Mouse (Mus musculus): ENCODE measurements around the gene Sh3bgrl3.
A peak's percentile ranks its signal among the peaks of the same experiment; 100 is the strongest.

The Sh3bgrl3 gene

DNA sequence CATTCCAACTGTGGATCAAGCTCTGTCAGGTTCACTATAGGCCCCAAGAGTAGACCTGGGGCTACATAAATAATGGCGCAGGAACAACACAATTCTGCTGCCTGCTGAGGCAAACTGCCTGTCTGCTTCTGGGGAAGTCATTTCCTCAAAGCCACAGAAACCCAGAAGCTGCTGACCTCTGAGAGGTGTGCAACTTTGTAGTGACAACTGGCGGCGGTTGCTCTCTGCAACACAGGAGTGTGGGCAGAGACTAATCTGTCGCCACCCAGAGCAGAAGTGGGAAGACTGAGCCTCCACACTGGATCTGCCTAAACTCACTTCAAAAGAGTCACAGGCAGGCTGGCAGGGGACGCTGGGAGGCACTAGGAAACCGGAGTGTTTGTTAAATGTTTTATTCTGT lies 893 bp upstream of the Sh3bgrl3 start:
- no peak for DNase-seq (ENCODE audit: extremely low read depth, insufficient read length, low spot score)

GRCm38 (mm10) chr4:134128983-134129362 lies 384 bp upstream of the Sh3bgrl3 start:
- no peak for DNase-seq (ENCODE audit: extremely low read depth, insufficient read length, low spot score)

DNA sequence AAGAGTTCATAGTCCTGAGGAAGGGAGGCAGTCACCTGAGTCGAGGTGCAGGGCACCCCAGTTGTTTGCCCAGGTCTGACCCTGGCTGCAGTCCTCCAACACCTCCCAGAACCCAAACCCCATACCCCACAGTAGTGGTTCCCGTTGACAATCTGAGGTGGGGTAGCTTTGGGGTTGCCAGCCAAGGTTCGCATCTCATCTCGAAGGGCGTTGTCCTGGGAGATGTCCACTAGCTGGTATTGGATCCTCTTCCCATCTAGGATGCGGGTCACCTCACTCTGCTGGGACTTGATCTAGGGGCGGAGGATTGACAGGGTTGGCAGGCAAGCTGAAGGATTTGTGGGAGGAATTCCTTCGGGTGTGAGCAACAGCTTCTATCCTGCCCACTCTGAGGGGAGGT lies 796 bp downstream of the Sh3bgrl3 start:
- DNase-seq (ENCODE audit: extremely low read depth, insufficient read length, low spot score), result no peak

DNA sequence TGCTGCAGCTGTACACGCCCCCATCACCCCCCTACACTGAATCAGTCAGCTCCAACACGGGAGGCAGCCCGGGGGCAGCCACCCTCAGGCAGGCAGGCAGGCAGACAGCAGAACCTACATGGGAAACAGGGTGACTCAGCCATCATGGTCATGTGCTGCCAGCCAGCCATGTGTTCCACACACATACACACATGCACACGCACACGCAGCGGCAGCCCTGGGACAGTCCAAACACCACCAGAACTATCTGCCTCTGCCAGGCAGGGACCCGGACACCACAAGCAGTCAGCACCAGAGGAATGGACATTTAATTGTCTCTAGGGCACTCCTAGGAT lies 1.5 kb downstream of the Sh3bgrl3 start:
- no peak for DNase-seq (ENCODE audit: extremely low read depth, insufficient read length, low spot score)

DNA sequence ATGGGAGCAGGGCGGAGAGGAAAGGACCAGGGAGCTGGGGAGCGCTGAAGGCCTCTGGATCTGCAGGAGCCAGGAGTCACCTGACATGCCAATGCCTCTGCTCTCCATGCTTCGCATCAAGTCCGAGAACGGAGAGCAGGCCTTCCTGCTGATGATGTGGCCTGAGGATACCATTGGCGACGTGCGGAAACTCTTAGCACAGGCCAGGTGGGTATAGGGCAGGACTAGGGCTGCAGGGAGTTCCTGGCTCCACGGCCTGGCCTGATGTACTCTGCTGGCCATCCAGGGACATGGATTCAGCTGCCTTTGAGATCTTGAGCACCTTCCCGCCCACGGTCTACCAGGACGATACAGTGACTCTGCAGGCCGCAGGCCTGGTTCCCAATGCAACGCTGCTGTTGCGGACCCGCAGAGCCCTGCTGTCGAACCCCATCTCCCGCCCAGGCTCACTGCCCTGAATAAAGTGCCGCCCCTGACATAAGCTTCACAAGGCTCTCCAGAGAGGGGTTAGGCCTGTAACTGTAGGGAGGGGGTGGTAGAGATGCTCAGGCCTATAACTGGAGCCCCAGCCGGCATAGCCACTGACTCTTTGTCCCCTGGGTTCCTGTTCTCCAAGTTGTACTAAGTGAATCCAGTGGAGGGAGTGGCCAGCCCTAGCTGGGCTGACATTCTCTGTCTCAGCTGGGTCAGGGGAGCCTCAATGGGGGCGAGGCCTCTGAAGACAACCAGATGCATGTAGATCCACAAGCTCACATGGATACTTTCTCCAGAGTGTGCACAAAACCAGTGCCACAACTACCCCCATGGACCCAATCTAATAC lies 2.1 kb downstream of the Sh3bgrl3 start:
- no peak for DNase-seq (ENCODE audit: extremely low read depth, insufficient read length, low spot score)

- DNase-seq (ENCODE audit: extremely low read depth, insufficient read length, low spot score), result no peak
Measured at GRCm38 (mm10) chr4:134125383-134126060, 3.1 kb downstream of the Sh3bgrl3 start.

GRCm38 (mm10) chr4:134123680-134124551 lies 4.7 kb downstream of the Sh3bgrl3 start:
- peak; percentile 44 for DNase-seq (ENCODE audit: extremely low read depth, insufficient read length, low spot score)

DNA sequence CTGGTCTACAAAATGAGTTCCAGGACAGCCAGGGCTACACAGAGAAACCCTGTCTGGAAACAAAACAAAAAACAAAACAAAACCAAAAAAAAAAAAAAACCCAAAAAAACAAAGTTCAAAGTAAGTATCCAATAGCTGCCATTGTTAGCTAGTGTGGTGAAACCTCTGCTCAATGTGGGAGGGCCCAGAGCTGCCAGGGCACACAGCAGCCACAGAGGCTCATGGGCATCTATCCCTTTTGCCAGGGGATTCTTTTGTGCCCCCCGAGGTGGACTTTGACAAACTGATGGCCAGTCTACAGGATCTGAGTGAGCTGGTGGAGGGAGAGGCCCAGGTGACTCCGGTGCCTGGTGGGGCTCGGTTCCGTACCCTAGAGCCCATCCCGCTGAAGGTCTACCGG lies 5.4 kb downstream of the Sh3bgrl3 start:
- DNase-seq (ENCODE audit: extremely low read depth, insufficient read length, low spot score), result no peak

DNA sequence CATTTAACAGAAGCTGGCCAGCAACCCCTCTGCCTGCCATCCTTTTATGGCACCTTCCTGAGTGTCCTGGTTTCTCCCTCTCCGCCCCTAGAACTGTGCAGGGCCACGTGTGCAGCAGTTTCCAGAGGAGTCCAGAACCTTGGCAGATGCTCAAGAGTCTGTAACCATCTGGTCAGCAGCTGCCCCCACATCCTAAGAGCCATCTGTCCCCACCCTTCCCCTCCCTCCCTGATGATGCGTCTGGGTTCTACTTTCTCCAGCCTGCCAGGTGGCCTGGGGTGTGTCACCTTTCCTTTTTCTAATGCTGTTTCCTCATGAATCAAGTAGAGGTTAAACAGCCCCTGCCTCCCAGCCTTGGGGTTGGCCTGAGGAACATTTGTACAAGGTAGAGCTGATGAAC lies 6.3 kb downstream of the Sh3bgrl3 start:
- DNase-seq (ENCODE audit: extremely low read depth, insufficient read length, low spot score), result no peak

- DNase-seq (ENCODE audit: extremely low read depth, insufficient read length, low spot score), result no peak
Measured at GRCm38 (mm10) chr4:134121571-134121970, 7.0 kb downstream of the Sh3bgrl3 start.

DNA sequence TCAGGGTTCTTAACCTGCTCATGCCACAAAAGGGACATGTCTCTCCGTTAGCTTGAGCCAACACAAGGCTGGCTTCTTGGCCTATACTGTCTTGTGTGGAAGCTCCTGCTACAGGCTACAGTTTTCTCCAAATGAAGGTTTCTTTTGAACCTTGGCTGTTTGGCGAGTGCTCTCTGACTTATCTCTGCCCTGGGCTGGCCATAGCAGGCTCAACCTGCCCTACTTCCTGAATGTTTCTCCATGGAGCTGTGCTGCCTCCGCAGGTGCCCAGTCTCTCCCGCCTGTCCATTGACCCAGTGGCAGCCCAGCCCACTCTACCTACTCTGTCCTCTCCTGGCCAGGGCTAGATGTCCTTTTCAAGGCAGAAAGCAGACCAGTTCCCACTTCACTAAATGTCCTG lies 7.7 kb downstream of the Sh3bgrl3 start:
- DNase-seq (ENCODE audit: extremely low read depth, insufficient read length, low spot score), result no peak

DNA sequence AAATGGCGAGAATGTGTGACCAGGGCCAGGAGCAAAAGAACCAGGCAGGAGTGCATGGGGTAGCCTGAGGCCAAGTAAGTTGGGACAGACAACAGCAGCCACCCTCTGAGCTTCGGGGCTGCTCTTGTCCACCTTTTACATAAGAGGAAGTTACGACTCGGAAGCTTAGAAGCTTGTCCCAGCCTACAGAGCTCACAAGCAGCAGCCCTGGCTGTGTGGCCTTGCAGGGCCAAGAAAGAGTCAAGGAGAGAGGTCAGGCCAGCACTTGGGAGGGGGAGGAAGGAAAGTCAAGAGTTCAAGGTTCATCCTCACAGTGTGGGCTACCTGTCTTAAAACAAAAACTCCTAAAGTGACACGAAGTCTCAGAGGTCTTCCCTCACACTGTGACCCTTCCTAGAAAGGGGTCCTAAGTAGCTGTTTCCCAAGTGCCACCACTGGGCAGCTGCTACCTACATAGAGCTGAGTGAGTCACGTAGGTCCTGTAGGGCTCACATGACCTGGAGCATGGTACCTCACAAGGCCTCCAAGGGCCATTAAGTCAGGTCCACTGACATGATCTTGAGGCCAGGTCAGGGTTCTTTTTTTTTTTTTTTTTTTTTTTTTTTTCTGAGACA lies 8.3 kb downstream of the Sh3bgrl3 start:
- DNase-seq (ENCODE audit: extremely low read depth, insufficient read length, low spot score), result no peak

GRCm38 (mm10) chr4:134119644-134120043 lies 8.9 kb downstream of the Sh3bgrl3 start:
- DNase-seq (ENCODE audit: extremely low read depth, insufficient read length, low spot score), result no peak

DNA sequence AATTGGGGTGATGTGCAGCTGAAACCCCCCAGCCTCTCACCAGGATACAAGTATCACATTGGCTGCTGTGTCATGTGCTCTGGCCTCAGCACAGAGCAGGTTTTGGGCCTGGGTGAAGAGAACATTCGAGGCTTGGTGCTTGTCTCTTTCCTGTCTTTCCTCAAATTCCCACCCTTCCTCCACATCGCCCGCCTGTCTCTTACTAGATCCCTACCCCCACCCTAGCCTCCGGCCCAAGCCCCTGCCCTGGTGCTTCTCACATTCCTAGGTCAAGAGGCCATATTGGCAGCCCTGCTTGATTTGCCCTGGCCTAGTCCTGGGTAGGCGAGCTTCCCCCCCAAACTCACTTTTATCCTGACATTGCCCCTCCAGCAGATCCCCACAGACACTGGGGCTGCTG lies 9.5 kb downstream of the Sh3bgrl3 start:
- DNase-seq (ENCODE audit: extremely low read depth, insufficient read length, low spot score), result no peak

GRCm38 (mm10) chr4:134118126-134118800 lies 10.3 kb downstream of the Sh3bgrl3 start:
- DNase-seq (ENCODE audit: extremely low read depth, insufficient read length, low spot score), result no peak

DNA sequence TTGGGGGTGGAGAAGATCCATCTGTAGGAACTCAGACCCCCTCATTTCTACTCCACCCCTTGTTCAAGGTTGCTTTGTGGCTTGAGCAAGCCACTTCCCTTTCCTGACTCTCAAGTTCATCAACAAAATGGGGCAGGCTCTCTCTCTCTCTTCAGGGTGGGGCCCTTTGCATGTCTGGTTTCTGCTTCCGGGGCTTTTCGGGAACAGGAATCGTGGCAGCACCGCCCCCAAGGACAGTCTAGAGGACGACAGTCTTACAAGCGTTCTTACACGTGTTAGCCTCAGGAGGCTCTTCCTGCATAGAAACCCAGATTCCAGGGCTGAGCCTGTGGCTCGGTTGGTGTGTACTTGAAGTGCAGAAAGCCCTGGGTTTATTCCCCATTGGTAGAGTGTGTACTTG lies 11.6 kb downstream of the Sh3bgrl3 start:
- no peak for DNase-seq (ENCODE audit: extremely low read depth, insufficient read length, low spot score)

- no peak for DNase-seq (ENCODE audit: extremely low read depth, insufficient read length, low spot score)
Measured at GRCm38 (mm10) chr4:134116501-134116900, 12.1 kb downstream of the Sh3bgrl3 start.

GRCm38 (mm10) chr4:134115215-134116144 lies 13.1 kb downstream of the Sh3bgrl3 start:
- no peak for DNase-seq (ENCODE audit: extremely low read depth, insufficient read length, low spot score)

DNA sequence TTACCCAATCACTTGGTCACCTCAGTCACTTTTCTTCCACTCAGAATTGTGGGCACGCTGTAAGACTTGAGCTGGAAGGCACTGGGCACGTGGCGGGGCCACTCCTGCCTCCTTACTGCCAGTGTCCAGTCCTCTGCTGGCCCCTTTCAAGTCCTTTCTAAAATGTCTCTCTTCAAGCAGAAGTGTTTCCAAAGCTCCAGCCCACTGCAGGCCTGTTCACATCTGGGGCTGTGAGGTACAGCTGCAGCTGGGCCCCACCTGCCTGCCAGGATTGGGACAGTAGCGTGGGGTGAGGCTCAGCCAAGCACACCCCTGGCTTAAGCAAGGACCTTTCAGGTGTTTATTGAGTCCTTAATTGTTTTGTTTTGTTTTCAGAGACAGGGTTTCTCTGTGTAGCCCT lies 14.6 kb downstream of the Sh3bgrl3 start:
- DNase-seq (ENCODE audit: extremely low read depth, insufficient read length, low spot score), result no peak
